Mouse (Mus musculus): Measurements from ENCODE around the gene Grk2.

DNA sequence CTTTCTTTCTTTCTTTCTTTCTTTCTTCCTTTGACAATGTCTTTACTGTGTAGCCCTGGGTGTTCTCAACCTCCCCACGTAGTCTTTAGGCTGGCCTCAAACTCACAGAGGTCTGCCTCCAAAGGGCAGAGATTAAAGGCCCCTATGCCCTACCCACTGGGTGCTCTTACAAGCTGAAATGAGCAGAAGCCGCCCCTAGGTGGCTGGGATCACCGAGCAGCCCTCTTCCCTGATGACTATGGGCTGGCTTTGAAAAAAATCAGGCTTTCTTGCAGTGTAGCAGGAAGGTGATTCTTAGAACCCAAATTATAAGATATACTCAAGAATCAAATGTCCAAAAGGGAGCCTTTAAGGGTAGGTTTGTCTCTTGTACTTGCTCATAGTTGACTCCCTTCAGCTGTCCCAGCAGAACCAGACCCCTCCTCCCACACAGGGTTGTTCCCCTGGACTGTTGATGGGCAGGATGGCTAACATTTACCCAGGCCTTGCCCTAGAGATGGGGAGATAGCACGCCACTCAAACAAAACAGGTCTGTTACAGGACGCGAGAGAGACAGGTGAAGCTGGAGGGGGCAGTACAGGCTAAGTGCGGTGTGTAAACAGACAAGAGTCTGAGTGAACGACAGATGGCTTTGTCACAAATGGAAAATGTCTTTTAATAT, 44.9 kb downstream of the Grk2 start:
- TF ChIP-seq CTCF (IDR thresholded peaks at IDR 0.05; ENCODE audit: borderline replicate concordance, insufficient read depth, low read depth, low read length) (no peak), POLR2A (IDR thresholded peaks at IDR 0.05; ENCODE audit: borderline replicate concordance, insufficient read depth, low read length) (no peak)

Data from cerebellum, adult 2 months (tissue).